Mouse (Mus musculus): ENCODE measurements at regions not wholly inside any gene's neighbourhood (a gene's known extent, or its start where the extent isn't known, plus 50 kb on each side); places are given as distances from the start of the nearest gene placed in this dataset.

GRCm38 (mm10) chr19:49741239-49741638, 937.2 kb downstream of the Sorcs1 start:
- in situ Hi-C loops (cut with MboI, MseI), result no loop called here

GRCm38 (mm10) chr19:49739483-49740175, 938.8 kb downstream of the Sorcs1 start:
- in situ Hi-C loops (cut with MboI, MseI), result no loop called here

GRCm38 (mm10) chr19:49697659-49698058, 980.8 kb downstream of the Sorcs1 start:
- in situ Hi-C loops (cut with MboI, MseI), result loop anchor here (5.0 kb wide), 1 partner anchor 35 kb away; no protein-coding TSS in a partner anchor

GRCm38 (mm10) chr19:49685588-49686281, 992.7 kb downstream of the Sorcs1 start:
- in situ Hi-C loops (cut with MboI, MseI), result no loop called here

GRCm38 (mm10) chr19:49681204-49681603, 997.2 kb downstream of the Sorcs1 start:
- in situ Hi-C loops (cut with MboI, MseI), result no loop called here

- in situ Hi-C loops (cut with MboI, MseI), result no loop called here
Measured at GRCm38 (mm10) chr19:49680006-49680405, 998.4 kb downstream of the Sorcs1 start.

- in situ Hi-C loops (cut with MboI, MseI), result no loop called here
Measured at GRCm38 (mm10) chr19:49675931-49676330, 1002.5 kb downstream of the Sorcs1 start.

- in situ Hi-C loops (cut with MboI, MseI), result no loop called here
Measured at GRCm38 (mm10) chr19:49629963-49630362, 1048.5 kb downstream of the Sorcs1 start.

- in situ Hi-C loops (cut with MboI, MseI), result no loop called here
Measured at GRCm38 (mm10) chr19:49619920-49620319, 1058.5 kb downstream of the Sorcs1 start.

- in situ Hi-C loops (cut with MboI, MseI), result no loop called here
Measured at GRCm38 (mm10) chr19:49615071-49615470, 1063.4 kb downstream of the Sorcs1 start.

Data from T-helper 2 cell (primary cell).